Mouse (Mus musculus): ENCODE measurements around the gene Ddx5. TPM values are rescaled to one million over a fixed set of nuclear protein-coding genes. Genes with fewer than 3 reads are reported as not detected.

Gene Ddx5
- polyA plus RNA-seq, 1 experiment = 198 TPM

GRCm38 (mm10) chr11:106730714-106731113 is 58.3 kb downstream of the Ddx5 start:
- Histone ChIP-seq H3K36me3 (ENCODE audit: control insufficient read depth, insufficient read depth) (no peaks in the 10 kb centered on the region), H3K4me3 (no peak overlapping the region), H3K27me3 (ENCODE audit: control insufficient read depth, insufficient read depth, insufficient read length) (no peaks in the 10 kb centered on the region), H3K4me2 (ENCODE audit: low read depth) (no peak overlapping the region), H3ac (ENCODE audit: control insufficient read depth, insufficient read length) (no peak overlapping the region), H3K79me2 (ENCODE audit: control insufficient read depth, insufficient read depth) (no peaks in the 10 kb centered on the region)
- TF ChIP-seq MYOG (IDR thresholded peaks at IDR 0.05; ENCODE audit: control insufficient read depth in 1 of 3, insufficient read depth in 1 of 3, insufficient read length in 2 of 3, low read depth in 2 of 3) = no peak
- TF ChIP-seq REST (IDR thresholded peaks at IDR 0.05; ENCODE audit: insufficient read depth, insufficient read length) = no peak
- no peak for TF ChIP-seq POLR2AphosphoS2 (IDR thresholded peaks at IDR 0.05; ENCODE audit: insufficient read length, low read depth)
- no peak for TF ChIP-seq MAX (IDR thresholded peaks at IDR 0.05; ENCODE audit: low read depth)

Other genes starting within 250 kb of the Ddx5 start
- 7.0 TPM for gene Tex2, start 175.8 kb downstream of the Ddx5 start, polyA plus RNA-seq (2012; fragmentation: generic; extraction: Trizol)
- 0.01 TPM for gene Pecam1, start 38.6 kb downstream of the Ddx5 start, polyA plus RNA-seq (2012; fragmentation: generic; extraction: Trizol)
- 7.7 TPM for gene Milr1, start 38.0 kb downstream of the Ddx5 start, polyA plus RNA-seq (2012; fragmentation: generic; extraction: Trizol)
- gene Polg2, start 9.6 kb downstream of the Ddx5 start, polyA plus RNA-seq (2012; fragmentation: generic; extraction: Trizol) = 4.4 TPM
- gene Cep95, start 67 bp upstream of the Ddx5 start, polyA plus RNA-seq (2012; fragmentation: generic; extraction: Trizol) = 3.5 TPM
- 11.5 TPM for gene Smurf2, start 131.5 kb upstream of the Ddx5 start, polyA plus RNA-seq (2012; fragmentation: generic; extraction: Trizol)
- gene Kpna2, start 210.4 kb upstream of the Ddx5 start, polyA plus RNA-seq (2012; fragmentation: generic; extraction: Trizol) = 32.8 TPM
- gene 1810010H24Rik, start 236.5 kb upstream of the Ddx5 start, polyA plus RNA-seq (2012; fragmentation: generic; extraction: Trizol) = 2.5 TPM